Mouse (Mus musculus) kidney, postnatal 10 days (tissue): Measurements from ENCODE around the gene Rad1.
A peak's percentile ranks its signal among the peaks of the same experiment; 100 is the strongest.
"Not testable (repeated sequence)": the region's sequence is repeated elsewhere in the genome, so short reads cannot be mapped to it uniquely, and the experiment has no call there.

Experiments
- DNase-seq: peaks from one replicate; pipeline ENCODE4 v3.0.0; 2021; ENCODE audit warnings: mixed read lengths

Gene Rad1

DNA sequence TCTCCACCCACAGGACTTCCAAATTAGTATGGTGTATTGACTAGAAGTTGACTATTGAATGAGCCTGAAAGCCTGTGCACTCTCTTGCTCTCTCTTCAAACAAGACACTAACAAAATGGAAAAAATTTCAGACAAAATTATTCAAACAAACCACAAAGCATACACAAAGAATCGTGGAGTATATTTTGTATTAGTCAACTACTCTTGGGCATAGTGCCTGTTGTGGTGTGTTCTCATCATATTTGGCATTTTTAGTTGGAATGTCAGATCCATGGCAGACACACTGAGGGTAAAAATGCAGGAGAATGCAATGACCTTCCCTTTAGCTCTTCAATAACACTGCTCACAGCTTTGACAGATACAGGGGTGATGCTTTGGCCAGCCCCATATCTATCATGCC is 40.1 kb downstream of the Rad1 start:
- DNase-seq = no peak

- DNase-seq = no peak
Observed at GRCm38 (mm10) chr15:10531352-10531751, 45.5 kb downstream of the Rad1 start.

GRCm38 (mm10) chr15:10533361-10533760 is 47.5 kb downstream of the Rad1 start:
- DNase-seq = not testable (repeated sequence)

DNA sequence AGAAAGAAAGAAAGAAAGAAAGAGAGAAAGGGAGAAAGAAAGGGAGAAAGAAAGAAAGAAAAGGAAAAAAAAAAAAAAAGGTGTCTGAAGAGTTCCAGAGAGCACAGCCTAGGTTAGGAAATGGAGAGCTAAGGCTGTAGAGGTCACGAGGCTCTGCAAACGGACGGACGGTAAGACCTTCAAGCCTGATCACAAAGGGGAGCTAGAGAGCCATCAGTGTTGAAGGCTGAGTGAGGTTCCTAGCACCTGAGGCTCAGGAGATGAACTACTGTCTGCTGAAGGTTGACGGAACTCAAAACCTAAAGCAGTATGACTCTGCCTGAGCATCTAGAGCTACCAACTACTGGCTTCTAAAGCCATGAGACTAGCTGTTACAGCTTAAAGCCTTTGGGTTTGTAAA is 48.8 kb downstream of the Rad1 start:
- DNase-seq = no peak

GRCm38 (mm10) chr15:10535969-10536368 is 50.2 kb downstream of the Rad1 start:
- DNase-seq = no peak

- DNase-seq = peak; percentile 21
Observed at GRCm38 (mm10) chr15:10540271-10541088, 54.7 kb downstream of the Rad1 start.
